Mouse (Mus musculus): ENCODE results near the gene Gm10378.
"Not testable (repeated sequence)": the region's sequence is repeated elsewhere in the genome, so short reads cannot be mapped to it uniquely, and the experiment has no call there.

Gm10378 gene

GRCm38 (mm10) chr14:42655638-42656037 is at the start of gene Gm10378:
TSS of gene Gm10378 (plus strand) at chr14:42655938.
- not testable (repeated sequence) for DNase-seq (ENCODE audit: low read depth)

- DNase-seq (ENCODE audit: low read depth): not testable (repeated sequence)
Measured at GRCm38 (mm10) chr14:42641817-42642216, 13.9 kb upstream of the Gm10378 start, which contains the start of gene Gm3633. TSS of gene Gm3633 (minus strand) at chr14:42641917.

All from naive thymus-derived CD4-positive, alpha-beta T cell, adult 2 months (primary cell).